Mouse (Mus musculus) thymus, adult 18-20 months (tissue): ENCODE data around the gene Ak5.
"Not testable (repeated sequence)": the region's sequence is repeated elsewhere in the genome, so short reads cannot be mapped to it uniquely, and the experiment has no call there.

Experiments used
- DNase-seq, 2 experiments: peaks; one replicate each; pipeline ENCODE4 v3.0.0; 2022; ENCODE audit warnings: mixed read lengths in 2 of 2

Ak5 gene

DNA sequence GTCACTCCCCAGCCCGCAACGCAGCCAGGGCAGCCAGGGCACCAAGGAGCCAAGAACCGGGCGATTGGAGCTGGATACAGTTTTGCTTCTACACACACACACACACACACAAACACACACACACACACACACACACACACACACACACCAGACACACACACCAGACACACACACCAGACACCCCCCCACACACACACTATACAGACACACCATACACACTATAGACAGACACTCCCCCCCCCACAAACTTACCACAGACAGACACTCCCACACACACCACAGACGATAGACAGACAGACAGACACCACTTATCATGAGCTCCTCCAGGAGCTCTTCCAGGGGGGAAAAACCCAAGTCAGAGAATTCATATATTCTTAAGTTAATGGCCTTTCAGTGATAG is at the start of gene Ak5:
Ak5 (minus strand) TSS at position 122 of the 400 bp plus-strand sequence.
- DNase-seq = no peak

DNA sequence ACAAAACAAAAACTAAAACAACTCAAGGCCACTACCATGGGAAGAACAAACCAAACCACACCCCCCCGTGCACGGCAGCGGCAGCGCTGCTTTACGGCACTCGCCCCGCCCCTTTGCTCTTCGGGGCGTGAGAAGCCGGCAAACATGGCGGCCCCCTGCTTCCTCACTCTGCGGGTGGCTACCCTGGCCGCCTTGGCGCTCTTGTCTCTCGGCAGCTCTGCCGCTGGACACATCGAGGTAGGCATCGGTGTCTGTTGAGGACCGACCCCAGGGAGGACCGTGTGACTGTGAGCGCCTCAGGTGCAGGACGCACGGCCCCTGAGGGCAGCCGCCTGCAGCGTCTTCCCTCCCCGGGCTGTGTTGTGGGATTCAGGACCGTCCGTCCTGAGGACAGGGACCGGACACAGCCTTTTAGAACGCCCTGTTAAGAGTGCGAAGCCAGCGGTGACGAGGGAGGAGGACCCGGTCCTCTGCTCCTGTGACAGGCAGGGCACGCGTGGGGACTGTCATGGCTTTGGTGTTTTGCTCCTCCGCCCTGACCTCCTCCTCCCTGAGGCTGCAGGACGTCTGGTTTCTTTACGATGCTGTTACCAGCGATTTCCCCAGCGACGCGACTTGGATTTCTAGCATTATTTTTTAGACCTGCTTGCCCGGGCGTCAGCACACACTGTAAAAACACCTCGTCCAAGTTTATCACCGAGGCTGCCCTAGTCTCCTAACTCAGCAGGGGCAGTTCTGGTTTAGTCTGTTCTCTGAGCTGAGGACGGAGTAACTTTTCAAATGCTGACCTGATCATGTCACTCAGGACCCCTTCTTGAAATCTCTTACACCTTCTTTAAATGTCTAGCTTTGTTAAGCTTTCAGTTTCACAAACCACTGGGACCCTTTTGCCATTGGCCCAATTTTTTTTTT is 46.1 kb upstream of the Ak5 start, which contains the start of gene Pigk:
Pigk (plus strand) TSS at position 110 of the 912 bp plus-strand sequence.
- peak; percentile 80 to 84 for DNase-seq

GRCm38 (mm10) chr3:152712957-152713356 is 44.8 kb upstream of the Ak5 start:
- DNase-seq = no peak

DNA sequence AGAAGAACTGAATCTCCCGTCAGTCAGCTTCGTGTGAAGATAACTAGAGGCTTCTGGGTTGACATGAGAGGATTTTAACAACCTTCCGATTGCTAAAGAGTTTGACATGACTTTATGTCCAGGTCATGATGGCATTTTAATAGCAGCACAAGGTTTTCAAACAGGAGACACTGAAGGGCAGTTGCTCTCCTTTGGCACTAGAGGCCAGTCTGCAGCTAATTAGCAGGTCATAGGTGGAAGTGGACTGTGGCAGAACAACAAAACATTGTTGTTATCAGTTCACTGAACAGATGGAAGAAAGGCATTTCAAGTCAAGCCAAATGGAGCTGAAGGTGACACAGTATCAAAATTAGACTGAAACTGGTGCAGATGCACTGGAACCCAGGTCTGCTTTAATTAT is 41.8 kb upstream of the Ak5 start:
- no peak for DNase-seq

DNA sequence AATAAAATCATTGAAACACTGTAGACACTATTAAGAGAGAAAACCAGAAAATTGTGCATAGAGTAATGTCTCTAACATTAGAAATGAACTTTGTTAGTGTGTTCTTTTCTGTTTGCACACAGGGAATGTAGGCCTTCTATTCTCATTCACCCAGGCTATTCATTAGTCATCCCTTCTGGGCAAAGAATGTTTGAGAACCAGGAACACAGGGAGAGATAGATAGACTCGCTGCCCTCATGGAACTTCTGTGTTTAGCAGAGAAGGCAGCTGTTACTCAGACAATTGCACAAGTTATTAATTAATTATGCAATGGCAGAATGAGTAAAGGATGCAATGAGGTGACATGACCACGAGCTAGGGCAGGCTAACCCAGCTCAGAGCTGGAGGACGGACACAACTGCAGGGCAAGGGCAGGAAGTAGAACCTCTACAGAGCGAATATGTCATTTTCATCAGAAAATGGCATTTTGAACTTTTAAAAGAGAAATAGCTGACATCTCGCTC is 39.2 kb upstream of the Ak5 start:
- DNase-seq = no peak

GRCm38 (mm10) chr3:152706901-152707300 is 38.7 kb upstream of the Ak5 start:
- no peak for DNase-seq

DNA sequence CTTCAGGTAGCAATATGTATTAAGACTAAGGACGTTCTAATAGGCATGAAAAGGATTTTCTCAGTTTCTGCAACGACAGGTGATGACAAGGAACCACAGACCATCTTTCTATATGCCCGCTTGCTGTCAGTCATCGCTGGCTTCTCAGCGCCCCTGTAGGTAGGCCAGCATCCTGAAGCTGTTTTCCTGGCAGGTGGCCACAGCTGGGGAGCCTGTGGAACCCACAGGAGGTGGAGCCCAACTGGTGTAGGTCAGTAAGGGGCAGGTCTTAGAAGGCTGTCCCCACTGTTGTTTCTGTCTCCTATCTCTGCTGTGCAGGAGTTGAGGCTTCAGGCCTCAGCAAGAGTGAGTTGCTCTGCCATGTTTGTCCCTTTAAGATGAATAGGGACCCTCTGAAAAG is 37.7 kb upstream of the Ak5 start:
- no peak for DNase-seq

DNA sequence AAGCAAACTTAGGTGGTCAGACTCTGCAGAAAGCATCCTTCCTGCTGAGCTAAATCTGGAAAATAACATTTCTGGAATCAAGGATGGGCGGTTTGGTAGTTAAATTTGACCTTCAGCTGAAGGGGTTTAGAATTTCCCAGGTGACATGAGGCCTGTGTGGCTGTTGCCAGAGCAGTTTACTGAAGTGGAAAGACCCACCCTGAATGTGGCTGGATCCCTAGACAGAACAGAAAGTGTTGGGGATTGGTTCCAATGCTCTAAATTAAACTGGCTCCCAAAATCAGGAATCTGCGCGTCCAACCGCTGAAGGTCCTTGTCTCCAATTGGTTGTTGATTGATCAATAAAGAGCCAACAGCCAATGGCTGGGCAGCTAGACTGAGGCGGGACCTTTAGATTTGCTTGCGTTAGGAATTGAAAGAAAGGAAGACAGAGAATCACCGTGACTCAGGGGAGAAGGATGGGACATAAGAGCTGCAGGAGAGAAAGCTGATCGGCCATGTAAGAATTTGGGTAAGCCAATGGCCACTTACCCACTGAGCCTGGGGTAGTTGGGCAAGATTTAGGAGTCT is 34.2 kb upstream of the Ak5 start:
- no peak for DNase-seq

DNA sequence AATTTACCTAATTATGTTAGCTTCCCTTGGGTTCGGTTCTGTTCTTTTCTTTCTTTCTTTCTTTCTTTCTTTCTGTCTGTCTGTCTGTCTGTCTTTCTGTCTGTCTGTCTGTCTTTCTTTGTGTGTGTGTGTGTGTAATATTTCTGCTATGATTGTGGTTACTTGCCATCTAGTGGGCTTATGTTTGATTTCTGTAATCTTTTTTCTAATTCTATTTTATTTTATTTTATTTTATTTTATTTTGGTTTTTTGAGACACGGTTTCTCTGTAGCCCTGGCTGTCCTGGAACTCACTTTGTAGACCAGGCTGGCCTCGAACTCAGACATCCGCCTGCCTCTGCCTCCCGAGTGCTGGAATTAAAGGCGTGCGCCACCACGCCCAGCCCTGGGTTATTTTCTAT is 33.4 kb upstream of the Ak5 start:
- DNase-seq = not testable (repeated sequence)

- no peak for DNase-seq
Measured at GRCm38 (mm10) chr3:152699261-152699660, 31.1 kb upstream of the Ak5 start.

GRCm38 (mm10) chr3:152698017-152698416 is 29.9 kb upstream of the Ak5 start:
- DNase-seq = no peak

GRCm38 (mm10) chr3:152694950-152695349 is 26.8 kb upstream of the Ak5 start:
- no peak for DNase-seq

GRCm38 (mm10) chr3:152689105-152689504 is 20.9 kb upstream of the Ak5 start:
- no peak for DNase-seq

DNA sequence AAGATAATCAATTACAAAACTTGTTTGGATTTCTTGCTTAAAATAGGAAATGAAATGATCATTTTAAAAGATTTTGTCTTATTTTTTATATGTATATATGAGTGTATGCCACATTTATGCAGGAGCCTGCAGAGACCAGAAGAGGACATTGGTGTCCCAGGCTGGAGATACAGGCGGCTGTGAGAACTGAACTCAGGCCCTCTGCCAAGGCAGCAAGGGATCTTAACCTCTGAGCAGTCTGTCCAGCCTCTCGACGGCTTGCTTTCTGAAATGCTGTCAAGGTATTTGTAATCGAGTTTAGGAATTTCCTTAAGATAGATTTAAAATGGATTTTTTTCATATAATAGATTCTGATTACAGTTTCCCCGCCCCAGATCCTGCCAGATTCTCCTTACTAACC is 20.4 kb upstream of the Ak5 start:
- DNase-seq = no peak

DNA sequence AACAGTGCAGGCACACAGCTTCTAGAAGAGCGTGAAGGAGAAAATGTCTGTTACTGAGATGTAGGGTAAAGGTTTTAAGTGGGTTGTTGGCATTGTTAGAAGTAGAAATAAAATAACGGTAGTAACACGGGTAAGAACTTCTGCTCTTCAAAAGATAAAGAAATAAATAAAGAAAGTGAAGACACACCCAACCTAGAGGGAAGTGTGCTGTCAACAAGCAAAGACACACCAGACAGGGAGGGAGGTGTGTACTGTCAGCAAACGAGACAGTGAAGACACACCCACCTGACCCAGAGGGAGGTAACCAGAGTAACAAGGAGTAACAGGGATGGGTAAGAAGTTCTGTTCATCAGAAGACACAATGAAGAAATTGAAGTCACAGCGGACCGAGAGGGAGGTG is 6.5 kb upstream of the Ak5 start:
- no peak for DNase-seq

DNA sequence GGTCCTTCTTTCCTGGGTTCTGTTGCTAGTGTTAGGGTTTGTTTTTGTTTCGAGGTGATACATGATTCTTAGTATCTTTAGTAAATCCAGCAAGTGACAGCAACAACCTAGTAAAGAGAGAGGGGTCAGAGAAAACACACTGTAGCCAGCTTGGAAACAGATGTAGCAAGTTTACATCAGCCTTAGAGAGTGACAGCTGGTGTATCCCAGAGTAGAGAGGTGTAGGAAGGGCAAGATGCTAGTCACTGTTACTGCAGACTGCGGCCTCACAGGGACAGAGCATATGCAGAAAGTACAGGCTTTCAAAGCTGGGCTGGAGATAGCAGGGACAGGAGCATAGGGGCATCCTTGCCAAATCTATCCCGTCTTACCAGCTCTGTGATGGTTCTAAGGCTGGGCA is 1.6 kb upstream of the Ak5 start:
- DNase-seq = no peak

DNA sequence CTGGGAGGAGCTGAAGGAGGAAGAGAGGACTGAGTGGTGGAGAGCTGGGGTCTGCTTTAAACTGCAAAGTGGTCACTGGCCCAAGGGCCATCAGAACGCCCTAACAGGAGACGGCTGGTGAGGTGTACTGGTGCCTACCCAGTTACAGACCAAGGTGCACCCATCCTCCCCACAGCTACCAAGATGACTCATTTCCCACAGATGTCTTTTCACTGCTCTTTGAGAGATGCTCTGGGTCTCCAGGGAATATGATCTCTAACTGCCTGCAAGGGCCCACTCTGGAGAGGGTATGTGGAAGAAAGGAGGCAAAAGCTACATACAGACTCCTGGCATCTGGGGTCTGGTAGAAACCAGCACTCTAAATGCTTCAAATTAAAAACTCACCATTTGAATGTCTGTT is 633 bp upstream of the Ak5 start:
- DNase-seq = no peak

DNA sequence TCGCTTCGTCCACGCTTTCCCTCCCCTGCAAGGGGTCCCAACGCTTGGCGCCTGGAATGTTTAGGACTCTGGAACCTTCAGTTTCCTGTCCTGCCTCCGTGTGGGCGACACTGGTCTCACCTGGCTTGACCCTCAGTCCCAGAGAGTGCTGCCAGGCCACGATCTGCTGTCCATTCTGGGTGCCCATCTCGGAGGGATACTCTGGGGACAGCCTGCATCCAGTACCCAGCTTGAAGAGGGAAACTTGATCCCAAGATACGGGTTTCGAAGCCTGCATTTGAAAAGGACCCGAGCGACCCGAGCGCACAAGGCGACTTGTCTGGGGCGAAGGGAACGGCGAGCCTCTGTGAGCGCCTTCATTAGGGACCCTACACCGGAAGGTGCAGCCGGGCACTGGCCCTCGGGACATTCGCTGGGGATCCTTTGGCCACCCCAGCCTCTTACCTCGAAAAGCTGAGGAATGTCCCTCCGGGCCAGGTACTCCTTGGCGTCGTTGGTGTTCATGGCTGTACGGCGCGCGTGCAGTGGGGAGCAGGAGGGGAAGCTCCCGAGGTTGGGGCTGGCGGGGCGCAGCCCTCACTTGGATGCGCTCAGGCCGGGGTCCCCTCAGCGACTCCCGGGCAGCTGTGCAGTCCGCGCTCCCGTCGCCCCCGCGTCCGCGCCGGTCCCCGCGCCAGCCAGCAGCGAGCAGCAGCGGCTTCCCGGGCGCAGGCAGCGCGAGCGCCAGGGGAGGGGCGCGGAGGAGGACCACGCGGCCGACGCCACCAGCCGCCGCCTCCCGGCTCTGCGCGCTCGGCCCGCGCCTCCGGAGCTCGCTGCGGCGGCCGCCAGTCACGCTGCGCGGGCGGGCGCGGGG is 576 bp downstream of the Ak5 start:
- DNase-seq = no peak

- DNase-seq = no peak
Measured at GRCm38 (mm10) chr3:152666991-152667355, 1.2 kb downstream of the Ak5 start.

- DNase-seq = no peak
Measured at GRCm38 (mm10) chr3:152658592-152658991, 9.6 kb downstream of the Ak5 start.

DNA sequence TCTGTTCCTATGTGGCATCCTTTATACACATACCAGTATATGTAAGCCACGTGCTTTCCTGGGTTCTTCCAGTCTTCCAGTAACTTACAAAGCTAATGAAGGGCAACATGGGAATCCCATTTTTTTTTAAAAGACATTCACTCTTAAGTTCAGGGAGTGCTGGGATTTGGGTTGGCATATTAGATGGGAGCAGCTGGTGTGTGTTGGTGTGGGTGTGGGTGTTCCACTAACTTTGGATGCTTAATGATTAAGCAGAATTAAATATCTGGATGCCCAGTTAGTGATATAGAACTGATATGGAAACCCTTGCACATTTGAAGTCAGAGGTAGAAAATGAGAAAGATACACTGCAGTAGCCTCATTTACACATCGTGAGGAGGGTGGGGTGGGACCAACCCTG is 16.2 kb downstream of the Ak5 start:
- no peak for DNase-seq

DNA sequence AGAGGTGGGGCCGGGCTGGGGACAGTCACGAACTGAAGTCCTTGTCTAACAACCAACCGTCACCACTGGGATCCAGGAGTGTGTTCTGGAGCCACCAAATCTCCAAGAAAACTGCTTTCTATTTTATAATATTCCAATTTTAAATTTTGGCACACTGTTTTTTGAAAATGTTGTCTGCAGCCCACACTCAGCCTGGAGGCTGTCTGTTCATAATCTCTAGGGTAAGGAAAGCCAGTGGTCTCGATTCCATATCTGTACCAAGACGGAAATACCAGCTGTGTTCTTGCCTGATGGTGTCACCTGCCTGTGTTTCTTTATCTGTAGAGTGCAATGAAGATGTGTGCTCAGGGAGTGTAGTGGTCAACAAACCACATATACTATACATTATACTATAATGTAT is 23.6 kb downstream of the Ak5 start:
- no peak for DNase-seq

GRCm38 (mm10) chr3:152625061-152625820 is 42.9 kb downstream of the Ak5 start:
- no peak for DNase-seq
